In genomic region chr2:69100706-69101105, GRCm38 (mm10) we compare ENCODE assay signal across 8 mouse cellular contexts. TPM values are rescaled to one million over a fixed set of nuclear protein-coding genes. Genes with fewer than 3 reads are reported as not detected.
A peak's percentile ranks its signal among the peaks of the same experiment; 100 is the strongest.
DNase-seq lines count a peak whose midpoint lies in the region; ATAC-seq and TF ChIP-seq lines count a peak whose summit lies in the region.

No protein-coding gene starts in this region.

- H3K4me1 ChIP-seq in kidney, postnatal 0 days (replicated peaks; ENCODE audit: insufficient read depth, low read length), result no peaks in the 10 kb centered on the region
- H3K4me1 ChIP-seq in midbrain, postnatal 0 days (ENCODE audit: insufficient read depth, low read length), result no peaks in the 10 kb centered on the region; the same call in 1 of the 2 replicates

- H3K9me3 ChIP-seq in kidney, postnatal 0 days (replicated peaks; ENCODE audit: low read length), result no peaks in the 10 kb centered on the region
- H3K9me3 ChIP-seq in midbrain, postnatal 0 days (ENCODE audit: low read length), result no peaks in the 10 kb centered on the region

- no peak overlapping the region for H3K27ac ChIP-seq in kidney, postnatal 0 days
- H3K27ac ChIP-seq in midbrain, postnatal 0 days (ENCODE audit: low read depth, low read length), result no peak overlapping the region

- WGBS in kidney, postnatal 0 days, result 19% methylated on average over 3 of the region's 3 CpGs
- 21% methylated on average over 3 of the region's 3 CpGs for WGBS in midbrain, postnatal 0 days

- no peak overlapping the region for H3K9ac ChIP-seq in kidney, postnatal 0 days (ENCODE audit: low read depth, low read length)
- H3K9ac ChIP-seq in midbrain, postnatal 0 days (replicated peaks; ENCODE audit: low read length, poor library complexity, severe bottlenecking), result no peak overlapping the region

- H3K36me3 ChIP-seq in kidney, postnatal 0 days (ENCODE audit: insufficient read depth, low read length), result no peaks in the 10 kb centered on the region
- no peaks in the 10 kb centered on the region for H3K36me3 ChIP-seq in midbrain, postnatal 0 days (ENCODE audit: insufficient read depth, low read length)

- ATAC-seq in frontal cortex, adult (ENCODE audit: low TSS enrichment), result peak; percentile 44
- peak; percentile 63; the same call in 1 of the 2 replicates for ATAC-seq in kidney, postnatal 0 days (replicated peaks; ENCODE audit: low FRiP score, low read depth)
- ATAC-seq in midbrain, postnatal 0 days (ENCODE audit: low FRiP score), result 0 out of 2 replicates have a peak, but pooled peaks have one; percentile 52

- H3K4me2 ChIP-seq in kidney, postnatal 0 days (ENCODE audit: low read length), result no peak overlapping the region
- H3K4me2 ChIP-seq in midbrain, postnatal 0 days (ENCODE audit: low read depth, low read length, poor library complexity, severe bottlenecking), result no peak overlapping the region

- no peaks in the 10 kb centered on the region for H3K27me3 ChIP-seq in kidney, postnatal 0 days (ENCODE audit: insufficient read depth, low read length)
- no peaks in the 10 kb centered on the region for H3K27me3 ChIP-seq in midbrain, postnatal 0 days (ENCODE audit: insufficient read depth, low read length)

- H3K4me3 ChIP-seq in kidney, postnatal 0 days (replicated peaks; ENCODE audit: low read depth, low read length), result no peak overlapping the region
- no peak overlapping the region for H3K4me3 ChIP-seq in midbrain, postnatal 0 days (ENCODE audit: low read depth, low read length)

- DNase-seq in frontal cortex, postnatal 36 days (ENCODE audit: low spot score in 2 of 2), result no peak
- peak; percentile 13 for DNase-seq in urinary bladder, postnatal 25 days (ENCODE audit: low spot score)
- DNase-seq in urinary bladder, postnatal 4 days (ENCODE audit: low spot score in 2 of 2), result no peak
- peak; percentile 77 for DNase-seq in embryo, embryonic 11 days
- DNase-seq in kidney, postnatal 0 days (ENCODE audit: low spot score), result peak; percentile 86
- DNase-seq in midbrain, postnatal 0 days (ENCODE audit: low spot score), result peak; percentile 67
- no peak for DNase-seq in layer of hippocampus, postnatal 36 days

- TF ChIP-seq CTCF in kidney, postnatal 0 days (IDR thresholded peaks at IDR 0.05; ENCODE audit: low read depth), result peak; percentile 95
- TF ChIP-seq CTCF in midbrain, postnatal 0 days (IDR thresholded peaks at IDR 0.05), result peak; percentile 83

RNA-seq across cellular contexts. Expression of gene Nostrin, which starts 34.9 kb away (rescaled TPM):
- polyA plus RNA-seq in kidney, postnatal 0 days (2015; fragmentation: Nextera tagmentation; extraction: Ambion mirVana), result 9.8 and 10.3 TPM in 2 replicates
- total RNA-seq in midbrain, postnatal 0 days (2014; rRNA removed), result 3.5 and 6.1 TPM in 2 replicates
- 2.2 and 2.3 TPM in 2 replicates for polyA plus RNA-seq in midbrain, postnatal 0 days (2015; fragmentation: Nextera tagmentation; extraction: Ambion mirVana)
- total RNA-seq in layer of hippocampus, postnatal 36 days (2021), result 1 to 10 TPM; 3.6 to 5.5 TPM

Comparison
In these comparisons a context has a peak if more than half of its experiments do, and no peak if none do; other contexts are left out.
1. DNase-seq: peak in urinary bladder, postnatal 25 days (single experiment), embryo, embryonic 11 days (single experiment), kidney, postnatal 0 days (single experiment) and midbrain, postnatal 0 days (single experiment); none in frontal cortex, postnatal 36 days (0 of 2), urinary bladder, postnatal 4 days (0 of 2) and layer of hippocampus, postnatal 36 days (0 of 2).
2. Peak in every context shown above with its lines, with median percentiles within 50 percentile points of each other: ATAC-seq.